Mouse (Mus musculus) kidney, adult 9 months (tissue): ENCODE measurements around the gene Tm9sf2.

Experiments used
- DNase-seq: peaks from one replicate; pipeline ENCODE4 v3.0.0; 2022

Gene Tm9sf2

GRCm38 (mm10) chr14:122181078-122181814 lies 74.4 kb downstream of the Tm9sf2 start, which contains the start of gene Clybl:
Gene Clybl, plus strand, starts transcription at chr14:122181704.
- DNase-seq = peak; percentile 98

GRCm38 (mm10) chr14:122181815-122182157 lies 74.9 kb downstream of the Tm9sf2 start:
- DNase-seq = no peak

- no peak for DNase-seq
Measured at GRCm38 (mm10) chr14:122182220-122182619, 75.4 kb downstream of the Tm9sf2 start.

- no peak for DNase-seq
Measured at GRCm38 (mm10) chr14:122183974-122184373, 77.1 kb downstream of the Tm9sf2 start.

GRCm38 (mm10) chr14:122188250-122188649 lies 81.4 kb downstream of the Tm9sf2 start:
- DNase-seq = no peak

GRCm38 (mm10) chr14:122189901-122190300 lies 83.1 kb downstream of the Tm9sf2 start:
- peak; percentile 75 for DNase-seq

GRCm38 (mm10) chr14:122190527-122190926 lies 83.7 kb downstream of the Tm9sf2 start:
- peak; percentile 42 for DNase-seq

GRCm38 (mm10) chr14:122190941-122191510 lies 84.2 kb downstream of the Tm9sf2 start:
- peak; percentile 73 for DNase-seq

- DNase-seq = no peak
Measured at GRCm38 (mm10) chr14:122194630-122195029, 87.8 kb downstream of the Tm9sf2 start.

- DNase-seq = no peak
Measured at GRCm38 (mm10) chr14:122196851-122197250, 90.0 kb downstream of the Tm9sf2 start.

- no peak for DNase-seq
Measured at GRCm38 (mm10) chr14:122200247-122200885, 93.5 kb downstream of the Tm9sf2 start.

GRCm38 (mm10) chr14:122209177-122209576 lies 102.3 kb downstream of the Tm9sf2 start:
- DNase-seq = no peak
